Mouse (Mus musculus): ENCODE data around the gene Snap23.

Gene Snap23

DNA sequence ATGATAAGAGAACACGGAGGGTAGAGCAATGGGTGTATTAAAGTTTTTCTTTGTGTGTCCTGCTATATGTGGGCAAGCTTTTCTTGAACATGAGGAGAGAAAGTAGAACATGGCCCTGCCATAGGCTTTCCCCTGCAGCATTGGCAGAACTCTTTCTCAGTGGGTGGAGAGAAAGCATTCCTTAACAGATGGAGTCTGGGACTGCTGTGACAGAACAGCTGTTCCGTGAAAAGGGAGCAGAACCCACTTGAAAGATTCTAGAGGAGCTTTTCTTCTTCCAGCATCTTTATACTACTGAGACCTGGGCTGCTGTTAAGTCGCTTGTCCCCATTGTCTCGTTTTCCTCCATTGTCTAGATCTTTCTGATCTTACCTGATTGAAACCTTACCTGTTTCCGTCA, 22.3 kb downstream of the Snap23 start:
- no peak for DNase-seq

GRCm38 (mm10) chr2:120592227-120592626, 24.8 kb downstream of the Snap23 start:
- no peak for DNase-seq

DNA sequence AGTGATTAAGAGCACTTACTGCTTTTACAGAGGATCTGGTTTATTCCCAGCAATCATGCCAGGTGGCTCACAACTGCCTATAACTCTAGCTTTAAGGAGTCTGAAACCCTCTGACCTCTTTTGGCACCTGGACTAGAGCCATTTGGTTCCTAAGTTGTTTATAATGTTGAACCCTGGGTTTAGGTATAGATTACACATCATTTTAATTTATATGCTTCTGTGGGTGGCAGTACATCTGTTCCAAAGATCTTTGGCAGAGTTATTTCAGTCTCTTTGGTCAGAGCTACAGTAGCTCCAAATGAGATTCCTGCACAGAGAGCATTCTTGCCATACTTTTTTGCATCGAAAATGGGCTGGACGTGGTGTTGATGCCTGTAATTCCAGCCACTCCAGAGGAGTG, 30.3 kb downstream of the Snap23 start:
- no peak for DNase-seq

DNA sequence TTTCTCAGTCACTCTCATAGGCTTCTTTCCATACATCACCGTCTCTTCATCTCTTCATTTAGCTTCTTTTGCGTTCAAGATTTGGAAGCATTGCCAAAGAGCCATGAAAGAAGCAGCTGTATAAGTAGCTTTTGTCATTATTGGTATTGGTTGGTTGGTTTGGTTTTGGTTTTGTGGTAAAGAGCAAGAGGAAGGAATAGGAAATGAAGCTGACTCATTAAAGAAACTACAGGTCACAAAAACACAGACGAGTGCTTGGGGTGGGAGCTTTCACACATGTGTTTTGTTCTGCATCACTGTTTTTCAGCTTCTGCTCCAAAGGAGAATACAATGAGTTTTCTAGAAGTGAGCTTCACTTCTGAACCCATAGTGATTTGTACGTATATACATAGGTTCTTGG, 32.0 kb downstream of the Snap23 start:
- no peak for DNase-seq

DNA sequence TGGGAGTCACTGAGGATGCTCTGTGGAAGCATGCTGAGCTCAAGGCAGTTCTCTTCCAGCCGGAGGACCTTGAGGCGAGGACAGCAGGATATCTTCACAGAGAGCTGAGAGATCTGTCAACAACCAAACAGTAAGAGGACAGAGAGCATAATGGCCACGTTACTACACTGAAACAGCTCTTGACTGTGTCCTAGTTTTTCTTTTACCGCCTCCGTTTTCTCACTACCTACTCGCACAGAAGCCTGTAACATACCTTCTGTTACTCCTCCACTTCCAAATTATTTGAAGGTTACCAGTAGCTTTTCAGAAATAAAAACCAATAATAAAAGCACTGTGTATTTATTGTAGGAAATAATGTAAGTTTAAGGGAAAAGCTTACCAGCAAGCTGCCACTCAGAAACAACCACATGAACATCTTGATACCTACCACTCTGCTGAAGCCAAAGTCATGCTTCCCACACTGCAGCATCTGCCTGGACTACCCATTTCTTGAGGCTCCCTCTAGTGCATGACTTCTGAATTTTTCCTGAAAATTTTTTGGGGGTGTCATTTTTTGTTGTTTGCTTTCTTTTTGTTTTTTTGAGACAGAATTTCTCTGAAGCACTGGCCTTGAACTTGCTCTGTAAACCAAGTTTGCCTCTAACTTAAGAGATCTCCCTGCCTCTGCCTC, 38.7 kb downstream of the Snap23 start:
- DNase-seq: no peak

GRCm38 (mm10) chr2:120608830-120609723, 41.6 kb downstream of the Snap23 start, which contains the start of the genes Haus2 and Lrrc57:
Gene Haus2, plus strand, starts transcription at chr2:120609383.
Gene Lrrc57, minus strand, starts transcription at chr2:120609520.
- peak; percentile 96 for DNase-seq

GRCm38 (mm10) chr2:120616279-120617163, 49.0 kb downstream of the Snap23 start:
- no peak for DNase-seq

DNA sequence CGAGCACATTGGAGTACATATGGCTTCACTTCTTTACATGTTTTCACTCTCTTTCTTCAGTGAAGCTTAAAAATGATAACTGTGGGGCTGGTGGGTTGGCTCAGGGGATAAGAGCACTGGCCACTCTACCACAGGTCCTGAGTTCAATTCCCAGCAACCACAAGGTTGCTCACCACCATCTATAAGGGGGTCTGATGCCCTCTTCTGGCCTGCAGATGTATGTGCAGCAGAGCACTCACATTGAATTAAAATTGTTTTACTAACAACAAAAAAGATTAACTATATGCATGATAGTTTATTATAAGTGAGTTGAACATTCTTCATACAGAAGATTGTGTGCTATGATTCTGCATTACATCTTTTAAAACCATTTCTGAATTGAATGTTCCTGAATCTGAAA, 52.1 kb downstream of the Snap23 start:
- no peak for DNase-seq

DNA sequence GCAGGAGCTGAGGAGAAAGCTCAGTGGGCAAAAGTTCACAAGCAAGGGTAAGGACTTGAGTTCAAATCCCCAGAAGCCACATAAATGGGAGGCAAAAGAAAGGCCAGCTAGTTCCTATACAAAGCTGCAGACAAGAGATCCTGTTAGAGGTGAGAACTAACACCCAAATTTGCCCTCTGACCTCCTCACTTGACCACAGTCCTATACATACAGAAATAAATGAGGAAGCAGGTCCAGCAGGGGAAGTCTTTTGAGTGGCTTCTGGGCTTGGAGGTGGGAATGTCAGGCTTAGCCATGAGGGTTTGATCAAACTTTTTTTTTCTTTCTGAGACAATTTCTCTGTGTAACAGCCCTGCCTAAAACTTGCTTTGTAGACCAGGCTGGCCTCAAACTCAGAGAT, 55.4 kb downstream of the Snap23 start:
- DNase-seq: no peak

DNA sequence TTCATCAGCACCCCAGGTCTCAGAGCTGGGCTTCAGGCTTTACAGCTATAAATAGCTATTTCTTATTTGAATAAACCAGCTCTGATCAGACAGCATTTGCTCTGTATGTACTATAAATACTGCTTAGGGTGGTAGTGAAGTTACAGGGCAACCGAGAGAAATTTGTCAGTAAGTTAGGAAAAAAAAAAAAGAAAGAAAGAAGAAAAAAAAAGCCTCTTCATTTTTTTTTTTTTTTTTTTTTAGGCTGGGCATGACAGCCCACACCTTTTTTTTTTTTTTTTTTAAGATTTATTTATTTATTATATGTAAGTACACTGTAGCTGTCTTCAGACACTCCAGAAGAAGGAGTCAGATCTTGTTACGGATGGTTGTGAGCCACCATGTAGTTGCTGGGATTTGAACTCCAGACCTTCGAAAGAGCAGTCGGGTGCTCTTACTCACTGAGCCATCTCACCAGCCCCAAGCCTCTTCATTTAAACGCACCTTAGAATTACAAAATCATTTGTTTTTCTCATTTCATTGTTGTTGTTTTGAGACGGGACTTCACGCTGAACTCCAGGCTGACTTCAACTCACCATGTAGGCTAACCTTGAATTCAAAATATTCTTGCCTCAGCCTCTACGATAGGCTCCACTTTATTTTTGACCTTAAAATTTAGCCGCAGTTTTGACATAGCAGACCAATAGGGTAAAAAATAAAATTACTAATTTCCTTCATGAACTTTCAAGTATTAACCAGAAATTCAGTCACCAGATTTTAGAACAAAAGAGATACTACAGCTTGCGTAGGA, 60.8 kb downstream of the Snap23 start:
- no peak for DNase-seq

GRCm38 (mm10) chr2:120628886-120629735, 61.6 kb downstream of the Snap23 start, which contains the start of gene Stard9:
Gene Stard9, plus strand, starts transcription at chr2:120629121.
- DNase-seq: peak; percentile 92

DNA sequence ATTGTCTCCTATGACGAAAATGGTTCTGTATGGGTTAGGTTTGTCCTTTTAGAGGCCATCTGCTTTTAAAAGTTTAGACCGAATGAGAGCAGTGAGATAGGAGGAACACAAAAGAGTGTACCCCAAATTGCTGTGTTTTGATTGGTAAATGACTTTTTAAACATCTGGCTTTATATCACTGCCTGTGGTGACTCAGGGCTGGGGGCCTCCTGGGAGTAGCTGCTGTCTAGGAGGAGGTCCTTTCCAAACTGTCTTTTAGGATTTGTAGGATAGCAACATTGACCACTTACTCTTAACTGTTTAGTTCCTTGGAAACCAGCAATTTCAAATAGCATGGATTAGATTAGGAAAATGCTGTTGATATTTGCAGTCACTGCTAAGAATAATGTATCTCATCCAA, 62.8 kb downstream of the Snap23 start:
- DNase-seq: no peak

DNA sequence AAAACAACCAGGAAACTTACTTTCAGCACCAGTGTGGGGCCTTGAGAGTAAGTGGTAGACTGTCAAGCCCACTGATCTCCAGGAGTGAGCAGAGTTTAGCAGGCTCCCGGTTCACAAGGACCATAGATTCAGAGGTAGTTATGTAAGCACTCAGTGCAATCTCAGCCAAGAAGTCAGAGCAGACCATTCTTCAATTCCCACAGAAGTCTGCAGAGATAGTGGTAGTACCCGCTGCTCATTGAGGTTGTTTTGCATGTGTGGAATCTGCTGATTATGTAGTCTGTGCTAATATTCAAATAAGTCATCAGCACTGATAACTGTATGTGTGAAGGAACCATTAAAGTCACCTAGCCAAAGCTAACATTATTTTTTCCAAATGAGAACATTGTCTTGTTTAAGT, 63.2 kb downstream of the Snap23 start:
- no peak for DNase-seq

GRCm38 (mm10) chr2:120631521-120631920, 64.0 kb downstream of the Snap23 start:
- DNase-seq: no peak

DNA sequence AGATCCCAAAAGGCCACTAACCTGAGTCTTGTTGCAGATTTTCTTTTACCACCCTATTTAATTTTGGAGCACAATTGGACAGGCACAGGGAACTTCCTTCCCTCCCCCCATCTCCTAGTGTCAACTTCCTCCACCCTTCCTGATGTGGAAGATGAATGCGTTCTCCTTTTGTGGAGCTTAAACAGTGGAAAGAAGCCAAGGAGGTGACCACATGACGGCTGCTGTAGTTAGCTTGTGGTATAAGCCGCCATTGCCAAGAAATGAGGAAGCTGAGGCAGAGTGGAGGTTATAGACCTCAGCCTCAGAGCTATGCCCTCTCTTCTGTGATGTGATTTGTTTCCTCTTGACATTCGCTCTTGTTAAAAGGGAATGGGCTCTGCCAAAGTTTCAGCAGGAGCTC, 64.5 kb downstream of the Snap23 start:
- no peak for DNase-seq

GRCm38 (mm10) chr2:120640835-120641234, 73.4 kb downstream of the Snap23 start:
- no peak for DNase-seq

- peak; percentile 15 for DNase-seq
These were observed 76.4 kb downstream of the Snap23 start for GRCm38 (mm10) chr2:120643836-120644235.

- no peak for DNase-seq
These were observed 79.3 kb downstream of the Snap23 start for GRCm38 (mm10) chr2:120646777-120647176.

Data from right cerebral cortex, postnatal 4 days (tissue).